Mouse (Mus musculus) telencephalon, adult 2 months (tissue): ENCODE measurements at regions not wholly inside any gene's neighbourhood (a gene's known extent, or its start where the extent isn't known, plus 50 kb on each side); places are given as distances from the start of the nearest gene placed in this dataset.
A peak's percentile ranks its signal among the peaks of the same experiment; 100 is the strongest.
"Not testable (repeated sequence)": the region's sequence is repeated elsewhere in the genome, so short reads cannot be mapped to it uniquely, and the experiment has no call there.

Experiments used
- DNase-seq: peaks from one replicate; pipeline ENCODE4 v3.0.0-alpha.2; 2011; ENCODE audit warnings: low read depth, low spot score

- DNase-seq = no peak
These were observed 77.4 kb downstream of the Tfpi2 start for GRCm38 (mm10) chr6:3911284-3911683.

- DNase-seq = no peak
These were observed 84.0 kb downstream of the Tfpi2 start for GRCm38 (mm10) chr6:3904704-3905103.

GRCm38 (mm10) chr6:3875816-3876215, 111.3 kb upstream of the Calcr start:
- not testable (repeated sequence) for DNase-seq

- not testable (repeated sequence) for DNase-seq
These were observed 110.3 kb upstream of the Calcr start for GRCm38 (mm10) chr6:3874826-3875225.

GRCm38 (mm10) chr6:3861046-3861445, 96.5 kb upstream of the Calcr start:
- peak; percentile 17 for DNase-seq

- no peak for DNase-seq
These were observed 96.1 kb upstream of the Calcr start for GRCm38 (mm10) chr6:3860587-3860975.

- no peak for DNase-seq
These were observed 95.5 kb upstream of the Calcr start for GRCm38 (mm10) chr6:3859942-3860586.

- DNase-seq = no peak
These were observed 85.6 kb upstream of the Calcr start for GRCm38 (mm10) chr6:3850146-3850545.
